Mouse (Mus musculus): Measurements from ENCODE around the gene Fhl4.

- TF ChIP-seq POLR2A (IDR thresholded peaks at IDR 0.05; ENCODE audit: low read depth, low read length) (no peak), CTCF (IDR thresholded peaks at IDR 0.05; ENCODE audit: extremely low read depth, insufficient read depth, insufficient read length, insufficient replicate concordance) (no peak)
Measured at GRCm38 (mm10) chr10:85114409-85114808, 12.1 kb upstream of the Fhl4 start.

All from spleen, adult 2 months (tissue).